Mouse (Mus musculus) ES-CJ7 (cell line): Measurements from ENCODE around the gene Tst.

Source experiments
- DNase-seq: peaks from one replicate; pipeline ENCODE4 v3.0.0; 2011; ENCODE audit warnings: low read depth, low spot score

The Tst gene

DNA sequence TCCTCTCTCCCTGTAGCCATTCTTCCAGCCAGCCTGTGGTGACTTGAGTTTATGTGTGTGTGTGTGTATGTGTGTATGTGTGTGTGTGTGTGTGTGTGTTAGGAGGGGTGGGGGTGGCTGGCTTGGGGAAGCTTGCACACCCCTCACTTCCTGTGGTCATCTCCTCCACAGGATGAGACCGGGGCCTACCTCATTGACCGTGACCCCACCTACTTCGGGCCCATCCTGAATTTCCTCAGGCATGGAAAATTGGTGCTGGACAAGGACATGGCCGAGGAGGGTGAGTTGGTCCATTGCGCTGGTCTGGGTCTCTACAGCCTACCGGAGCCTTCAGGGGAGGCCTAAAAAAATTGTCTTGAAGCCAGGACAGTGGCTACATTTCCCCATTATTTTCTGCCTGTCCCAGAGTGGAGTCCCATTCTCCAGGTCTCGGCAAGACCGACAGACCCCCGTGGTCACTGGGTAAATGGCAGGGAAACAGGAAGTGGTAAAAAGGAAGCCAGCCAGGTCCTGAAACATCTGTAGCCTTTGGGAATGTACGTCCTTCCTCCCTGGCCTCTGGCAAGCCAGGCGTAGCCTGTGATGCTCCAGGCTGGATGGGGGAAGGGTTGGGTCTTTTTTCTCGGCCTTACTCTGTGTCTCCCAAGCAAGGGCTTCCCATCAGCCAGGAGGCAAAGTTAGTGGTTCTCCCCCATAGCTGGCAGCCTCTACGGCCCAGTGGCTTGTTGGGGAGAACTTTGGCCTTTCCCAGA, 24.3 kb upstream of the Tst start:
- no peak for DNase-seq

DNA sequence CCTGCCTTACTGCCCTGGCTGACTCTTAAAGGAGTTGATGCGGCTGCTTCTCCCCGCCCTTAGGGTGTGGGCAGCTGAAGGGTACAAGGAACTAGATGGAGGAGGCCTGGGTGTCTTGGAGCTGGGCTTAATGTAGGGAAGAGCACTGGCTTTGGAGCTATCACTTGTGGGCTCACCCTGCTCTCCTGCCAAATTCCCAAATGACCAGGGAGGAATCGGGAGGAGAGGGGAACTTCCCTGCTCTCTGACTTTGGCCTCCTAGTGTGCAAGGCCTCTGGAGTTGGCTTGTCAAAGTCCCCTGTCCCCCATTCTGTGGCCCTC, 23.4 kb upstream of the Tst start:
- no peak for DNase-seq

DNA sequence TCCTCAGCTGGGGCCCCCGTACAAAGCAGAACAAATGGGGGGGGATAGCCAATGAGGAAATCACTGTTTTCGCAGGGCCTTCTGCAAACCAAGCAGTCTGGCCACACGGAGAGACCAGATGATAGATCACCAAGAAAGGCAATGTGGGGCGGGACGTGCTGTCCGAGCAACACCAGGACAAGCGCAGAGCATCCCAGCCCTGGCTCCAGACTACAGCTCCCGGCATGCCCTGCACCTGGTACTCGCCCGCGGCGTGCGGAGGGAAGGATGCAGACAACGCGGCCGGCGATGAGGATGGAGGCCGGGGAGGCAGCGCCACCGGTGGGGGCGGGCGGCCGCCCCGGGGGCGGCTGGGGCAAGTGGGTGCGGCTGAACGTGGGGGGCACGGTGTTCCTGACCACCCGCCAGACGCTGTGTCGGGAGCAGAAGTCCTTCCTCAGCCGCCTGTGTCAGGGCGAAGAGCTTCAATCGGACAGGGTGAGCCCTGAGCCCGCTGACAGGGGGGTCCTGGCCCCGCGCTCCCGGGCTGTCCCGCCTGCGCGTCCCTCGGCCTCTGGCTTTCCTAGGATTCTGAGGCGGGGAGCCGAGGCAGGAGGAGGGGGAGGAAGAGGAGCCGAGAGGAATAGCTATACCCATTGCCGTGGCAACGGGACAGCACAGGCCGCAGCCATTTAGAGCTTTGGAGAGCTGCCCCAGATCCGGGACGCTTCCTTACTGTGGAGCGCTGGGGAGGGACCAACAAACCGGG, 22.9 kb upstream of the Tst start, which contains the start of gene Kctd17:
TSS of gene Kctd17 (plus strand) at position 174 of the 748 bp plus-strand sequence.
- peak; percentile 70 for DNase-seq

DNA sequence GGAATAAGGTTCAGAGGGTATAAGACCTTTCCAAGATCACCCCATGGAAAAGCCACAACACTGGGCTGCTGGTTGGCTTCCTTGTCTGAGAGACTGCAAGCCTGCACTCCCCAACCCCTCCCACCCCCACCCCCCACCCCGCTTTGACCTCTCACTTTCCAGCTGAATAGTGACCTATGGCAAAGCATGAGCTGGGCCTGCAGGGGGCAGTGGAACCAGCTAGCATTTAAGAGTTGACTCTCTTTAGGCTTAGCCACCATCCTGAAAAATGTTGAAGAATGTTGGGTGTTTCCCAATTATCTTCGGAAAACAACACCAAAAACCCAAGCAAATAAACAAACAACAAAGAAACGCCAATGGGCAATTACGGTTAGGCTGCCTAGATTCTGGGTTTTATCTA, 19.5 kb upstream of the Tst start:
- DNase-seq, result peak; percentile 68

DNA sequence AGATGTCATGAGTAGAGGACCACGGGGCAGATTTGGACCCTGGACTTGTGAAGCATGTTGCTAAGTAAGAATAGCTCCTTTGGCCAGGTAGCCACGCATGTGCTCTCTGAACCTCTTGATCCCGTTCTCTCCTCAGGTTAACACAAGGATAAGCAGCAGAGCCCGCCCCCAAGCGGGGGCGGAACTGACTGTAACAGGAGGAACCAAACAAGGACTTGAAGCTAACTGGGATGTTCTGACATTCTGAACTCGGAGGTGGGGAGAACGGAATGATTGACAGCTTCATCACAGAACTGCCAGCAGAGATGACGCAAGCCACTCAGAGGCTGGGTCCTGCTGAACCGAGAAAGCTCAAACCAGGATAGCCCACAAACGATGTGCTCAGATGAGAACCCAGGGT, 18.8 kb upstream of the Tst start:
- peak; percentile 89 for DNase-seq

GRCm38 (mm10) chr15:78422046-78422956, 16.6 kb upstream of the Tst start:
- DNase-seq, result peak; percentile 86

DNA sequence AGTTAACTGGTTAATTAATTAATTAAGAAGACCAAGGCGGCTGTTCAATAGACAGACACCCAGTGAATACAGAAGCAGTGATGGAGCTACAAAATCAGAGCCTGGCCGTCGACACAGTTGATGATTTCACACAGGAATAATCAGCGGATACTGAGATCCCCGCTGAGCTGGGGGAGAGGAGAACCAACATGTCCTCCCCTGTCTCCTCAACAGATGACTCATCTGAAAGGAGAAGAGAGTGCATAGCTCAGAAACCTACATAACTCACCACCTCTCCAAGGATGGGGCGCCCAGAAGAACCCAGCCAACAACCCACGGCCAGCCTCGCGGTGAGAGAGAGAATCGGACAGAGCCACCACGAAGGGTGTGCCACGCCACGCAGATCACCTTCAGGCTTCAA, 14.7 kb upstream of the Tst start:
- DNase-seq, result no peak

GRCm38 (mm10) chr15:78416937-78417336, 11.2 kb upstream of the Tst start:
- no peak for DNase-seq

GRCm38 (mm10) chr15:78414157-78414556, 8.4 kb upstream of the Tst start:
- DNase-seq, result no peak

DNA sequence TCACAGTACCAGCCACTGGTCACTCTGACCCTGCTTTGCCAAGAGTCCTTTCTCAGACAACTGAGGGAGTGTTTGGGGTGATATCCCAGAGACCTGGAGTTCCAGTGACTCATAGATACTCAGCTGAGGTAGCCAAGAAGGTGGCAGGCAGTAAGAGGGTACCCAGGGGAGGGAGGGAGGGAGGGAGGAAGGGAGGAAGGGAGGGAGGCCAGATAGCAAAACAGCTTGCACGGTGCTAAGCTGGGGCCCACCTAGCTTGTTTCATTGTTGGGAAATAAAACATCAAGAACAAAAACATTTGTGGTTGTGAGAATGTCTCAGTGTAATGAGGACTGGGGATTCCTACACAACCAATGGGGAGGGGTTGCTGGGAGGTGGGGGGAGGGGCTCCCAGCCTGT, 8.0 kb upstream of the Tst start:
- no peak for DNase-seq

- no peak for DNase-seq
Measured at GRCm38 (mm10) chr15:78413083-78413718, 7.5 kb upstream of the Tst start.

- DNase-seq, result peak; percentile 35
Measured at GRCm38 (mm10) chr15:78409570-78410052, 3.9 kb upstream of the Tst start.

GRCm38 (mm10) chr15:78406293-78406934, 707 bp upstream of the Tst start, which contains the start of gene Mpst:
TSS of gene Mpst (plus strand) at chr15:78406416.
- DNase-seq, result peak; percentile 88

DNA sequence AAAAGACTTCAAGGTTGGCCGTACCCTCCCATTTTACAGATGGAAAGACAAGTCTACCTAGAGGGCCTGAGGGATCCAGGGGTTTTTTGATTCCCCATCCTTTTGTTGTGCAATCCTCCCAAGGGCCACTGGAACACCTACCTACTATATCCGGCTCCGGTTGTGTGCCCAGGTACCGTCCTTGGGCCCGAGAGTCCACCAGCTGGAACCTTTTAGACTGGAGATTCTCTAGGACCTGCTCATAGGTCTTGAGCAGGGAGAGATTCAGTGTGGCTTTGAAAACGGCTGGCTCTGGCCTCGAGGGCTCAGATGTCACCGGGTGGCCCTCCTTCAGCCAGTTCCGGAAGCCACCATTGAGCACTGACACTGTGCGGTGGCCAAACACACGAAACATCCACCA, 609 bp downstream of the Tst start:
- DNase-seq, result no peak

DNA sequence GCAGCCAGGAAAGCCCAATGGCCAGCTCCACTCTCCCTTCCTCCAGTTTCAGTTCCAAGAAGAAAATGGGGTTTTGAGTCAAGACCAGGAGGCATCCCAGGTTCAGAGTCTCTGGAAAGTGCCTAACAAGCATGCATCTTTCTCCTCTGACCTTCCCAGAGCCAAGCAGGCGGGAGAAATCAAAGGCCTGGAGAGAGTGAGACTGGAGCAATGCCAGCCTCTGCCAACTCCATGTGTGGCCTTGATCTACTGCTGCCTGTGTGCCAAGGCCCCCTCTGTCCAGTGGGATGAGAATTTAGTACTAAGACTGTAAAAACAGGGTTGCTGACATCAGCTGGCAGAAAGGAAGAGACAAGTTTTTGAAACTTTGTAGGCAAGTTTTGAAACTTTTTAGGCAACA, 1.8 kb downstream of the Tst start:
- no peak for DNase-seq

DNA sequence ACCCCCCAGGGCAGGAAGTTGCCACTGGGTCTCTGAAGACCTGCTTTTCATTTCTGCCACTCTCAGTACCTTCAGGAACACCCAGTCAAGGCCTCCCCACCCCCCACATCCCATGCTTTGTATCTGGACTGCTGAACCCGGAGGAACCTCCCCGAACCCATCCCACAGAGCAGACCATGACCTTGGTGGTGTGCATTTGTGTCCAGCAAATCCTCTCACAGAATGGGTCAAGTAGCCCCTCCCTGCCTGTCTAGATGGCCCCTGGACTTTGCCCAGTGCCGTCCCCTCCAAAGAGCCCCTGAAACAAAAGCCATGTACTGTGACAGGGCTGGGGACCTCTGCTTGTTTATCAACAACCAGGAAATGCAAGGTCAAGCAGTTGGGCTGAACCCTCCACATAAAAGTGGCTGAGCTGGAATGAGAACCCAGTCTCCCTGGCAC, 2.4 kb downstream of the Tst start:
- peak; percentile 77 for DNase-seq

- no peak for DNase-seq
Measured at GRCm38 (mm10) chr15:78402423-78402822, 3.3 kb downstream of the Tst start.

GRCm38 (mm10) chr15:78401921-78402320, 3.8 kb downstream of the Tst start:
- no peak for DNase-seq

GRCm38 (mm10) chr15:78401345-78401744, 4.4 kb downstream of the Tst start:
- DNase-seq, result no peak

GRCm38 (mm10) chr15:78395478-78395962, 10.2 kb downstream of the Tst start, which contains the start of gene Tex33:
TSS of gene Tex33 (minus strand) at chr15:78395912.
- no peak for DNase-seq

DNA sequence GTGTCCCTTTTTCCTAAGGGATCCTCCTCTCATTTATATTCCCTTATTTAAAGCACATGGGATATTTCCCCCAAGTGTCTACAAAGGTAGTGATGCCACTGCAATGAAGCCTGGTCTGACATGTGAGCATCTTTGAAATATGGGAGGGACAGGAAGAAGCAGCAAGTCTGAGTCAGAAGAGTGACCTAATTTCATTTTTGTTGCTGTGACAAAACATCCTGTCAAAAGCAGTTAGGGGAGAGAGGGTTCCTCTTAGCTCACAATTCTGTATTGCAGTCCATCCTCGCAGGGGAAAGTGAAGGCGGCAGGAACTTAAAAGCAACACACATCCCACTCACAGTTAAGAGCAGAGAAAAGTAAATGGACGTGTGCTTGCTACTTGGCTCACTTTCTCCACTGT, 14.9 kb downstream of the Tst start:
- no peak for DNase-seq
